Mouse (Mus musculus) MEL (cell line): ENCODE data around the gene Socs1. TPM values are rescaled to one million over a fixed set of nuclear protein-coding genes. Genes with fewer than 3 reads are reported as not detected.

Source experiments
- DNase-seq: peaks from one replicate; pipeline ENCODE4 v3.0.0; 2011; ENCODE audit warnings: low read depth, low spot score
- H3K27ac ChIP-seq: 2 replicates; pipeline ENCODE4 v1.5.1; 2012; ENCODE audit warnings: low read depth, mild to moderate bottlenecking, control low read depth, low read length, moderate library complexity; ENCODE audit not compliant: control insufficient read depth
- H3K27me3 ChIP-seq, 2 experiments: fragments of 150-350 bp in 1 of 2; sonication (generic) in 1 of 2; 2 replicates each; pipeline ENCODE4 v1.6.1; 2012; ENCODE audit warnings: low read length in 2 of 2, mild to moderate bottlenecking in 2 of 2, improper control_type of control experiment in 1 of 2, moderate library complexity in 1 of 2; ENCODE audit not compliant: insufficient read depth in 2 of 2, control insufficient read depth in 1 of 2
- H3K36me3 ChIP-seq, 2 experiments: 2 replicates each; pipeline ENCODE4 v1.6.1; 2012 to 2014; ENCODE audit warnings: low read length in 2 of 2, improper control_type of control experiment in 1 of 2, inconsistent platforms in 1 of 2, mild to moderate bottlenecking in 1 of 2; ENCODE audit not compliant: insufficient read depth in 2 of 2, control insufficient read depth in 1 of 2
- H3K4me1 ChIP-seq, 2 experiments: fragments of 150-350 bp in 1 of 2; sonication (generic) in 1 of 2; 2 replicates each; pipeline ENCODE4 v1.6.1; 2012; ENCODE audit warnings: low read length in 2 of 2, improper control_type of control experiment in 1 of 2, mild to moderate bottlenecking in 1 of 2; ENCODE audit not compliant: insufficient read depth in 2 of 2, control insufficient read depth in 1 of 2
- H3K4me3 ChIP-seq, 2 experiments: fragments of 150-350 bp in 1 of 2; sonication (generic) in 1 of 2; 2 replicates each; pipeline ENCODE4 v1.5.1; 2012; ENCODE audit warnings: low read depth in 2 of 2, low read length in 2 of 2, mild to moderate bottlenecking in 2 of 2, moderate library complexity in 2 of 2, control low read depth in 1 of 2, improper control_type of control experiment in 1 of 2; ENCODE audit not compliant: control insufficient read depth in 1 of 2, insufficient read depth in 1 of 2
- H3K79me2 ChIP-seq: 2 replicates; pipeline ENCODE4 v1.6.1; 2012; ENCODE audit warnings: mild to moderate bottlenecking, low read length, moderate library complexity; ENCODE audit not compliant: control insufficient read depth, poor library complexity, insufficient read depth
- H3K9ac ChIP-seq: 2 replicates; pipeline ENCODE4 v1.6.1; 2012; ENCODE audit warnings: low read depth, mild to moderate bottlenecking, control low read depth, low read length, moderate library complexity; ENCODE audit not compliant: control insufficient read depth, poor library complexity, severe bottlenecking
- H3K9me3 ChIP-seq: fragments of 150-350 bp; sonication (generic); replicated peaks from 2 replicates; pipeline ENCODE4 v1.6.1; 2012; ENCODE audit warnings: mild to moderate bottlenecking, low read length, improper control_type of control experiment, moderate library complexity; ENCODE audit not compliant: insufficient read depth
- BHLHE40 ChIP-seq: IDR thresholded peaks from 2 replicates; pipeline ENCODE4 v1.6.1; 2012; ENCODE audit warnings: low read depth, mild to moderate bottlenecking, inconsistent platforms, low read length, improper control_type of control experiment, borderline replicate concordance
- CHD1 ChIP-seq: IDR thresholded peaks from 2 replicates; pipeline ENCODE4 v1.6.1; 2012; ENCODE audit warnings: low read depth, mild to moderate bottlenecking, inconsistent platforms, low read length, improper control_type of control experiment
- CHD2 ChIP-seq: IDR thresholded peaks from 2 replicates; pipeline ENCODE4 v1.6.1; 2011; ENCODE audit warnings: low read length, improper control_type of control experiment
- ELF1 ChIP-seq: IDR thresholded peaks from 2 replicates; pipeline ENCODE4 v1.6.1; 2014; ENCODE audit warnings: low read depth, mild to moderate bottlenecking, inconsistent platforms, low read length, improper control_type of control experiment, moderate library complexity
- EP300 ChIP-seq, 2 experiments: IDR thresholded peaks; 2 replicates each; pipeline ENCODE4 v1.6.1; 2011; ENCODE audit warnings: improper control_type of control experiment in 2 of 2, low read length in 2 of 2, low read depth in 1 of 2, mild to moderate bottlenecking in 1 of 2
- GATA1 ChIP-seq: IDR thresholded peaks from 2 replicates; pipeline ENCODE4 v1.6.1; 2011; ENCODE audit warnings: low read depth, low read length, improper control_type of control experiment
- HCFC1 ChIP-seq: IDR thresholded peaks from 2 replicates; pipeline ENCODE4 v1.6.1; 2012; ENCODE audit warnings: low read depth, mild to moderate bottlenecking, inconsistent platforms, low read length, improper control_type of control experiment, moderate library complexity
- MAX ChIP-seq: IDR thresholded peaks from 2 replicates; pipeline ENCODE4 v1.6.1; 2011; ENCODE audit warnings: low read length, improper control_type of control experiment
- MAZ ChIP-seq: IDR thresholded peaks from 2 replicates; pipeline ENCODE4 v1.6.1; 2012; ENCODE audit warnings: low read depth, mild to moderate bottlenecking, inconsistent platforms, low read length, improper control_type of control experiment
- MEF2A ChIP-seq: IDR thresholded peaks from 2 replicates; pipeline ENCODE4 v1.6.1; 2014; ENCODE audit warnings: low read depth, mild to moderate bottlenecking, inconsistent platforms, low read length, improper control_type of control experiment; ENCODE audit not compliant: poor library complexity, insufficient replicate concordance, severe bottlenecking; ENCODE audit errors: extremely low read depth
- MXI1 ChIP-seq: IDR thresholded peaks from 2 replicates; pipeline ENCODE4 v1.6.1; 2011; ENCODE audit warnings: mild to moderate bottlenecking, low read depth, low read length, improper control_type of control experiment
- NRF1 ChIP-seq: IDR thresholded peaks from 2 replicates; pipeline ENCODE4 v1.6.1; 2014; ENCODE audit warnings: low read depth, mild to moderate bottlenecking, inconsistent platforms, low read length, improper control_type of control experiment, moderate library complexity; ENCODE audit not compliant: poor library complexity, insufficient read depth, severe bottlenecking
- POLR2AphosphoS2 ChIP-seq: IDR thresholded peaks from 2 replicates; pipeline ENCODE4 v1.6.1; 2011; ENCODE audit warnings: low read length, improper control_type of control experiment
- POLR2AphosphoS5 ChIP-seq: IDR thresholded peaks from 2 replicates; pipeline ENCODE4 v1.6.1; 2012; ENCODE audit warnings: low read depth, borderline replicate concordance, mild to moderate bottlenecking, inconsistent platforms, low read length, moderate library complexity, mixed read lengths
- RAD21 ChIP-seq: IDR thresholded peaks from 2 replicates; pipeline ENCODE4 v1.6.1; 2011; ENCODE audit warnings: mild to moderate bottlenecking, low read depth, low read length, improper control_type of control experiment
- RCOR1 ChIP-seq: IDR thresholded peaks from 2 replicates; pipeline ENCODE4 v1.6.1; 2012; ENCODE audit warnings: low read depth, mild to moderate bottlenecking, inconsistent platforms, low read length, improper control_type of control experiment
- SIN3A ChIP-seq: IDR thresholded peaks from 2 replicates; pipeline ENCODE4 v1.6.1; 2012; ENCODE audit warnings: low read length, improper control_type of control experiment, inconsistent platforms
- SMC3 ChIP-seq: IDR thresholded peaks from 2 replicates; pipeline ENCODE4 v1.6.1; 2011; ENCODE audit warnings: low read depth, low read length, improper control_type of control experiment
- TAL1 ChIP-seq: IDR thresholded peaks from 2 replicates; pipeline ENCODE4 v1.6.1; 2012; ENCODE audit warnings: mild to moderate bottlenecking, inconsistent platforms, low read length, moderate library complexity, mixed read lengths
- UBTF ChIP-seq: IDR thresholded peaks from 2 replicates; pipeline ENCODE4 v1.6.1; 2012; ENCODE audit warnings: low read depth, mild to moderate bottlenecking, inconsistent platforms, low read length, improper control_type of control experiment, moderate library complexity, borderline replicate concordance; ENCODE audit not compliant: insufficient read depth
- ZKSCAN1 ChIP-seq: IDR thresholded peaks from 2 replicates; pipeline ENCODE4 v1.6.1; 2012; ENCODE audit warnings: low read depth, mild to moderate bottlenecking, inconsistent platforms, low read length, improper control_type of control experiment, moderate library complexity
- ZMIZ1 ChIP-seq: IDR thresholded peaks from 2 replicates; pipeline ENCODE4 v1.6.1; 2012; ENCODE audit warnings: low read depth, mild to moderate bottlenecking, inconsistent platforms, low read length, improper control_type of control experiment, moderate library complexity
- ZNF384 ChIP-seq: IDR thresholded peaks from 2 replicates; pipeline ENCODE4 v1.6.1; 2012; ENCODE audit warnings: low read depth, mild to moderate bottlenecking, inconsistent platforms, low read length, improper control_type of control experiment
- polyA plus RNA-seq, 2 experiments: library from polyadenylated mRNA; stranded (reverse) in 1 of 2; unstranded in 1 of 2; fragments of >175 nt in 1 of 2; fragments of >200 nt in 1 of 2; gene quantifications; 2 replicates each; pipeline versions ENCODE4 v1.2.1 to v1.2.4; 2012; ENCODE audit warnings: low replicate concordance in 2 of 2, low read depth in 1 of 2; ENCODE audit not compliant: insufficient read length in 2 of 2, insufficient read depth in 1 of 2, missing spikeins in 1 of 2
- total RNA-seq: library from RNA; depleted of rRNA; stranded (reverse); fragments of 300-350 nt; gene quantifications from 2 replicates; pipeline ENCODE4 v1.2.3, GENCODE M21; 2012

The Socs1 gene
- total and polyA plus RNA-seq, 3 experiments, result 0.12 to 0.36 TPM; not detected in 1

GRCm38 (mm10) chr16:10749226-10749625, 36.1 kb downstream of the Socs1 start:
- H3K4me1 ChIP-seq, result 0 out of 4 replicates have a peak, but pooled peaks cover 0 to 2% of the 10 kb centered on the region in 2 experiments
- no peaks in the 10 kb centered on the region for H3K79me2 ChIP-seq
- H3K36me3 ChIP-seq, result no peaks in the 10 kb centered on the region
- no peaks in the 10 kb centered on the region for H3K9me3 ChIP-seq
- no peak overlapping the region for H3K4me3 ChIP-seq
- no peak overlapping the region for H3K27ac ChIP-seq
- no peak overlapping the region for H3K9ac ChIP-seq
- H3K27me3 ChIP-seq, result peaks cover 0 to 2% of the 10 kb centered on the region in 2 experiments; a peak in 3 of 4 replicates
- TF ChIP-seq SIN3A, result no peak
- TF ChIP-seq RCOR1, result no peak
- TF ChIP-seq EP300 (IDR thresholded peaks at IDR 0.05; ENCODE audit: low read depth in 1 of 2, low read length in 2 of 2), result no peak
- no peak for TF ChIP-seq ZNF384
- no peak for TF ChIP-seq UBTF
- TF ChIP-seq GATA1, result no peak
- no peak for TF ChIP-seq SMC3
- no peak for TF ChIP-seq POLR2AphosphoS2
- no peak for TF ChIP-seq MAZ
- no peak for TF ChIP-seq MEF2A
- no peak for TF ChIP-seq NRF1
- no peak for TF ChIP-seq ZKSCAN1
- TF ChIP-seq CHD1, result no peak
- no peak for TF ChIP-seq TAL1
- no peak for TF ChIP-seq ZMIZ1
- TF ChIP-seq HCFC1, result no peak
- no peak for TF ChIP-seq MAX
- TF ChIP-seq BHLHE40, result no peak
- no peak for TF ChIP-seq CHD2
- no peak for TF ChIP-seq ELF1
- TF ChIP-seq, all 39 proteins: peak for 0
- no peak for DNase-seq

DNA sequence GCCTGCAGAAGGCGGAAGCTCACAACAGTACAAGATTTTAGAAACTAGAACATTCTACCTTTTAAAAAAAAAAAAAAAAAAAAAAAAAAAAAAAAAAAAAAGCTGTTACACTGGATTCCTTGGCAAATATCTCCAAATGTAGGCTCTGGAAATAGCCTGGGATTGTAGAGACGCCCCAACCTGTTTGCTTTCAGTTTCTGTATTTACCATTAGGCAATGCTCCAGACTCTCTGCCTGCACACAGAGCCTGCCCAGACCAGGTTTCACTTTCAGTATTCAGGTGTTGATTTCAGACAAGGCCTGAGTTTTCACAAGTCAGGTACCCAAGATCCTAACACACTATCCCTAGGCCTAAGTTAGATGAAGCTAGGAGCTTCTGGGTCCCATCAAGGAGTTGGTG, 44.3 kb downstream of the Socs1 start:
- Histone ChIP-seq H3K4me3 (no peak overlapping the region), H3K27me3 (no peaks in the 10 kb centered on the region), H3K9ac (no peak overlapping the region), H3K36me3 (no peaks in the 10 kb centered on the region), H3K4me1 (peaks cover 0 to 4% of the 10 kb centered on the region in 2 experiments; a peak in 1 of 4 replicates), H3K79me2 (no peaks in the 10 kb centered on the region), H3K27ac (no peak overlapping the region), H3K9me3 (no peaks in the 10 kb centered on the region)
- TF ChIP-seq RAD21, result no peak
- no peak for TF ChIP-seq MXI1
- TF ChIP-seq POLR2AphosphoS5, result no peak
- no peak for DNase-seq
